Mouse (Mus musculus) kidney, postnatal 14 days (tissue): ENCODE measurements around the gene Cox7c.

Experiments used
- DNase-seq: peaks from one replicate; pipeline ENCODE4 v3.0.0; 2022; ENCODE audit warnings: mixed read lengths

Cox7c gene

DNA sequence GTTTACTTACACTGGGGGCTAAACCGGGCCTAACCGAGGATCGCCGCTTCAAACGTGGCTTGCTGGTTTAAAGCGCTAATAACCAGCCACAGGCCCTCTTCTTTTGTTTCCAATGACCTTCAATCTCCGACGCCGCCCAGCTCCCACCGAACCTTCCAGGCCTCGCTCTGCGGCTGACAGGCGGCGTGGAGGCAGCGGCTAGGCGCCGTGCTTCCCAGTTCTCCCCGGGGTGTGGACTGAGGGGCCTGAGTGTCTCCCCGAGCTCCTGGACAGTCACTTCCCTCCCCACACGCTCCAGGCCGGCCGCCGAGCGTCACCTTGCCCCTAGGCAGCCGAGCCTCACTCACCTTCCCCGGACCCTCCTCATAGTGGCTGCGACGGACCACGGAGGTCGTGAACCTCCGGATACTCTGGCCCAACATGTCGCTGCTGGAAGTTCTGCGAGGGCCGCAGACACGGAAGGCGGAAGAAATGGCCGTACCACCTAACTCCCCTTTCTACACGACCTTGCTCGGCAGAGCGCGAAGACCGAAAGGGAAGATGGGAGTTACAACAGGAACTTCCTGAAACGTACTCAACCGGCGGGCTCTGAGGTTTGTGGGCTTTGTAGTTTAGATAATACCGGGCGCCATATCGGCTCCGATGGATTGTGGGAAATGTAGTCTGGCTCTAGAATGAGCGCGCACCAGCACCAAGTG, at the start of gene Cox7c:
Cox7c (minus strand) TSS at position 651 of the 698 bp plus-strand sequence.
- DNase-seq: peak; percentile 92

DNA sequence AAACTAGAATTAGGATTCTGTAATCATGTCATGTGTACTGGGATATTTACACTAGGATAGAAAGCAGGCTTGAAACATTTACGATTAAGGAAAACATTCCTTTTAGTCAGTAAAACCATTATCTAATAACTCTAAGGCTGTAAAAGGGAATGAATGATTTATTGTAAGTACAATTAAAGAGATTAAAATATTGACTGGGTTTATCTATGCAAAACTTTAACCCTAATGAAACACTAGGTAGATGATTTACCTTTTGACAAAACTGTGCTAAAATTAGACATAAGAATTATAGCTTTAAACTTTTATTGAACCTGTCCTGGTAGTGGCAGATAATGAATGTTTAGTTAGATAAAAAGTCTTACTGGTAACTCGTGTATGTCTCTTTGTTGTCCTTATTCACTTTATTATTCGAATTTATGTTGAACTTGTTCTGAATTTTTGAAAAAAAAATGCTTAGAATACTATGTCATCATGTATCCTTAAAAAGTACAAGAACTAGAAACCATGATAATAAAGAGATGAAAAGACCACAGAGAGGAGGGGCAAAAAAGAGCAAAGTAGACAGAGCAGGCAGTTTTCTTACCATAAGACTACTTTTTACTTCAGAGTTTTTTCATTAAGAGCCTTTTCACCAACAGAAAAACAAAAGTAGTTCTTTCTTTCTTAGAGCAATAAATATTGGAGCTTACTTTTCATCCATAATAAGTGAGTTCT, 21.5 kb upstream of the Cox7c start:
- DNase-seq: no peak

DNA sequence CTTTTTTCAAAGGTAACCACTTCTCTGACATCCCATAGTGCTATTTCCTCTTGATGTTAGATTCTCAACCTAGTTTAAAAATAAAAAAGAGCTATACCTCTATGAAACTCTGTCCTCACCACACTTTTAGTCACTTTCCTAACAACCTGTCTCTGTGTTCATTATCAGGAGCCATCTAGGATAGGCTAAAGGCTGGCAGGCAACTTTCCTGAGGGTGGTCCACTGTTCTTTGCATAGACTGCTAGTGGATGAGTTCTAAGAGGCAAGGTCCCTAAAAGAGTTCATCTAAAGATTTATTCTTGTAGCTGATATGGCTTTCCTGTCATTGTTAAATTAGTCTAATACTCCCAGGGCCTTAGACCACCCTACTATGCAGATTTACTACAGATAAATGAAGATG, 20.8 kb upstream of the Cox7c start:
- no peak for DNase-seq

DNA sequence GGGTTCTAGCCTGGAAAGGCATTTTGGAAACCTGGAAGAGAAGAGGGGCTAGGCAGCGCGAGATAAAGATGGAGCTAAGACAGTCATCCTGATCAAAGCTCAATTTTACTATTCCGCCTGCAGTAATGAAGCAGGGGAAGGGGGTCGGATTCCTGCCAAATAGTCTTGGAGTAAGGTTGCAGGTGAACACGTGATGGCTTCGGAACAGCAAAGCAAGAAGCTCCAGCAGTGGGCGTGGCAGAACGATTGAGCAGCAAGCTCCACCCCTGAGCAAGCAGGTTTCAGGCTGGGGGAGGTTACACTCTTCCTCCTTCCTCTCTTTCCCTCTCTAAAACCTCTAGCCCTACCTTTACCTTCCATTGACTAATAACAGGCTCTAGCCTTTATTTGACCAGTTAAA, 7.4 kb upstream of the Cox7c start:
- DNase-seq: peak; percentile 6

DNA sequence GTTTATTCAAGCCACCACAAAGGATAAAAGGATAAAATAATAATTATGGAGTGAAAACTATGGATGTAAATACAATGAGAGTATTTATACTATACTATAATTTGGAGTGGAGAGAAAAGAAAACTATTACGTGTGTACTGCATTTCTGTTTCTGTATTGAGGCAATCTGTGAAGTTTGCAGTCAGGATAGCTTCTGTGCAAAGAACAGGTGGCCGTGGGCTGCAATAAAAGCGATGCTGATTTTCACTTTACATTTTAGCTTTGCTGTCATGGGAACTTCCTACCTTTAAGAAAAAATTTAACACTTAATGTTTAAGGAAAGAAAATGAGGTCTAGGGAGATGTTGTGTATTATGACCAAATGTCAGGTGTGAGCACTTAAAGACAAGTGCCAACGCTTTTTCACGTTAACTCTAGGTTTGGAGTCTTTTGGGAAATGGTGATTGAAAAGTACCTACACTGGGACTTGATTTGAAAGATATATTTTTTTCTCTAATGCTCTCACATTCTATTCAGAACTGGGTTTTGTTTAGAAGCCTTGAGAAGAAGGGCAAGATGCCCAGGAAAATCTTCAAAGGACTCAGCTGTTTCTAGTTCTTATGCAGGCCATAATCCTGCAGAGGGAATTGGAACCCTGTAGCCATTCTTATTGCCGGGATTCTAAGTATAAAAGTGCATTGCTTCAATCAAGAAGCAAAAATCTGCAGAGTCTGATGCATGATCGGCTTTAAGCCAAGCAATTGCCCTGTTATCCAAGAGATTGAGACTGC, 41.6 kb downstream of the Cox7c start:
- no peak for DNase-seq
